Mouse (Mus musculus) adrenal gland (tissue): ENCODE results near the gene Tie1.
"Not testable (repeated sequence)": the region's sequence is repeated elsewhere in the genome, so short reads cannot be mapped to it uniquely, and the experiment has no call there.

ENCODE experiments used
- intact Hi-C: fragments of 180-260 bp; cut with DNase I; formaldehyde crosslinking; loops from one replicate; pipeline ENCODE4 v1.15.1; 2025
- long read RNA-seq, 2 experiments: library from polyadenylated mRNA; unstranded; transcript quantifications; one replicate each; pipeline ENCODE4 v2.0.0; 2020; ENCODE audit warnings: borderline replicate concordance in 1 of 2; ENCODE audit not compliant: insufficient replicate concordance in 1 of 2

The Tie1 gene
- long read RNA-seq, experiment 1, full-length matches to known transcripts, result 7 of 12 reads
- long read RNA-seq, experiment 1, partial matches to known transcripts, result 4 of 12 reads
- long read RNA-seq, experiment 1, other reads (novel, unspliced or antisense), result 1 of 12 reads
- long read RNA-seq, experiment 2, full-length matches to known transcripts, result 4 of 12 reads
- long read RNA-seq, experiment 2, partial matches to known transcripts, result 4 of 12 reads
- long read RNA-seq, experiment 2, other reads (novel, unspliced or antisense), result 4 of 12 reads

GRCm38 (mm10) chr4:118489717-118490132 is at the start of gene Tie1:
TSS of gene Tie1 (minus strand) at chr4:118490061.
- intact Hi-C loops, result no loop called here

GRCm38 (mm10) chr4:118537801-118538200 is 47.9 kb upstream of the Tie1 start:
- intact Hi-C loops, result no loop called here

GRCm38 (mm10) chr4:118535610-118536009 is 45.7 kb upstream of the Tie1 start:
- intact Hi-C loops, result no loop called here

- intact Hi-C loops, result no loop called here
These were observed 43.7 kb upstream of the Tie1 start for GRCm38 (mm10) chr4:118533605-118534004.

GRCm38 (mm10) chr4:118533156-118533555 is 43.3 kb upstream of the Tie1 start:
- intact Hi-C loops, result no loop called here

GRCm38 (mm10) chr4:118532663-118533062 is 42.8 kb upstream of the Tie1 start:
- intact Hi-C loops, result no loop called here

GRCm38 (mm10) chr4:118527720-118528119 is 37.9 kb upstream of the Tie1 start:
- intact Hi-C loops, result no loop called here

GRCm38 (mm10) chr4:118527335-118527681 is 37.4 kb upstream of the Tie1 start:
- intact Hi-C loops, result no loop called here

GRCm38 (mm10) chr4:118526408-118527334 is 36.8 kb upstream of the Tie1 start, which contains the start of gene 2610528J11Rik:
TSS of gene 2610528J11Rik (plus strand) at chr4:118526999.
- intact Hi-C loops, result no loop called here

GRCm38 (mm10) chr4:118525779-118526178 is 35.9 kb upstream of the Tie1 start:
- intact Hi-C loops, result no loop called here

GRCm38 (mm10) chr4:118523976-118524375 is 34.1 kb upstream of the Tie1 start:
- intact Hi-C loops, result no loop called here

- intact Hi-C loops, result no loop called here
These were observed 32.4 kb upstream of the Tie1 start for GRCm38 (mm10) chr4:118522248-118522647.

- intact Hi-C loops, result no loop called here
These were observed 28.3 kb upstream of the Tie1 start for GRCm38 (mm10) chr4:118518208-118518607.

GRCm38 (mm10) chr4:118517497-118518146 is 27.8 kb upstream of the Tie1 start:
- intact Hi-C loops, result no loop called here

- intact Hi-C loops, result no loop called here
These were observed 27.0 kb upstream of the Tie1 start for GRCm38 (mm10) chr4:118516699-118517496.

- intact Hi-C loops, result no loop called here
These were observed 19.2 kb upstream of the Tie1 start for GRCm38 (mm10) chr4:118509050-118509449.

- intact Hi-C loops, result not testable (repeated sequence)
These were observed 17.3 kb upstream of the Tie1 start for GRCm38 (mm10) chr4:118507171-118507570.

- intact Hi-C loops, result no loop called here
These were observed 15.7 kb upstream of the Tie1 start for GRCm38 (mm10) chr4:118505551-118505950.

GRCm38 (mm10) chr4:118500792-118501191 is 10.9 kb upstream of the Tie1 start:
- intact Hi-C loops, result no loop called here

- intact Hi-C loops, result no loop called here
These were observed 10.4 kb upstream of the Tie1 start for GRCm38 (mm10) chr4:118500171-118500724.

GRCm38 (mm10) chr4:118490461-118490860 is 600 bp upstream of the Tie1 start:
- intact Hi-C loops, result no loop called here
